Mouse (Mus musculus): ENCODE results near the gene Zcchc2.

Zcchc2 gene

GRCm38 (mm10) chr1:106036861-106037599 is 46.8 kb downstream of the Zcchc2 start:
- peak; percentile 69 for DNase-seq

GRCm38 (mm10) chr1:106039326-106039725 is 49.1 kb downstream of the Zcchc2 start:
- no peak for DNase-seq

- DNase-seq = no peak
These were observed 50.1 kb downstream of the Zcchc2 start for GRCm38 (mm10) chr1:106040271-106040670.

GRCm38 (mm10) chr1:106042221-106042620 is 52.0 kb downstream of the Zcchc2 start:
- DNase-seq = no peak

- no peak for DNase-seq
These were observed 53.0 kb downstream of the Zcchc2 start for GRCm38 (mm10) chr1:106043053-106043820.

- DNase-seq = no peak
These were observed 58.8 kb downstream of the Zcchc2 start for GRCm38 (mm10) chr1:106049036-106049435.

- DNase-seq = no peak
These were observed 64.8 kb downstream of the Zcchc2 start for GRCm38 (mm10) chr1:106054978-106055377.

GRCm38 (mm10) chr1:106058355-106058754 is 68.1 kb downstream of the Zcchc2 start:
- DNase-seq = no peak

GRCm38 (mm10) chr1:106059516-106060277 is 69.5 kb downstream of the Zcchc2 start:
- no peak for DNase-seq

- DNase-seq = no peak
These were observed 71.1 kb downstream of the Zcchc2 start for GRCm38 (mm10) chr1:106061185-106061910.

GRCm38 (mm10) chr1:106062891-106063590 is 72.8 kb downstream of the Zcchc2 start:
- no peak for DNase-seq

- DNase-seq = no peak
These were observed 73.5 kb downstream of the Zcchc2 start for GRCm38 (mm10) chr1:106063591-106064170.

GRCm38 (mm10) chr1:106064291-106064690 is 74.1 kb downstream of the Zcchc2 start:
- no peak for DNase-seq

- no peak for DNase-seq
These were observed 74.5 kb downstream of the Zcchc2 start for GRCm38 (mm10) chr1:106064711-106065110.

- DNase-seq = no peak
These were observed 75.5 kb downstream of the Zcchc2 start for GRCm38 (mm10) chr1:106065679-106066078.

GRCm38 (mm10) chr1:106067306-106067705 is 77.1 kb downstream of the Zcchc2 start:
- DNase-seq = no peak

GRCm38 (mm10) chr1:106069867-106070543 is 79.8 kb downstream of the Zcchc2 start:
- no peak for DNase-seq

- DNase-seq = no peak
These were observed 80.6 kb downstream of the Zcchc2 start for GRCm38 (mm10) chr1:106070814-106071213.

- peak; percentile 65 for DNase-seq
These were observed 81.2 kb downstream of the Zcchc2 start for GRCm38 (mm10) chr1:106071237-106072070.

GRCm38 (mm10) chr1:106072071-106072440 is 81.8 kb downstream of the Zcchc2 start:
- no peak for DNase-seq
